Mouse (Mus musculus) lung, adult 2 months (tissue): ENCODE data around the gene Glyat.

Source experiments
- CTCF ChIP-seq: fragments of 200-500 bp; IDR thresholded peaks from 2 replicates; pipeline ENCODE4 v1.5.1; 2011; ENCODE audit warnings: mild to moderate bottlenecking, low read length, control low read depth; ENCODE audit not compliant: insufficient read depth
- POLR2A ChIP-seq: fragments of 200-500 bp; IDR thresholded peaks from 2 replicates; pipeline ENCODE4 v1.6.1; 2011; ENCODE audit warnings: low read depth, mild to moderate bottlenecking, control low read depth, low read length, borderline replicate concordance; ENCODE audit errors: extremely low read depth

- TF ChIP-seq CTCF (no peak), POLR2A (0 out of 2 replicates have a peak, but pooled peaks have one; percentile 14)
These were observed 37.4 kb upstream of the Glyat start for GRCm38 (mm10) chr19:12595530-12596289.
